Mouse (Mus musculus): ENCODE results near the gene E4f1.

The E4f1 gene

GRCm38 (mm10) chr17:24469910-24470602 lies at the start of gene E4f1, which contains the start of gene Pgp:
Gene E4f1, minus strand, starts transcription at chr17:24470313.
Gene Pgp, plus strand, starts transcription at chr17:24470392.
- DNase-seq (ENCODE audit: low spot score in 2 of 2), result peak; percentile 96 to 99

- no peak for DNase-seq (ENCODE audit: low spot score in 2 of 2)
Measured at GRCm38 (mm10) chr17:24514270-24515257, 44.5 kb upstream of the E4f1 start.

GRCm38 (mm10) chr17:24513609-24514008 lies 43.5 kb upstream of the E4f1 start:
- peak in 1 of 2 experiments; percentile 63 for DNase-seq (ENCODE audit: low spot score in 2 of 2)

- peak in 1 of 2 experiments; percentile 20 for DNase-seq (ENCODE audit: low spot score in 2 of 2)
Measured at GRCm38 (mm10) chr17:24507806-24508460, 37.8 kb upstream of the E4f1 start.

- DNase-seq (ENCODE audit: low spot score in 2 of 2), result no peak
Measured at GRCm38 (mm10) chr17:24507129-24507664, 37.1 kb upstream of the E4f1 start.

- no peak for DNase-seq (ENCODE audit: low spot score in 2 of 2)
Measured at GRCm38 (mm10) chr17:24506332-24507070, 36.4 kb upstream of the E4f1 start.

- no peak for DNase-seq (ENCODE audit: low spot score in 2 of 2)
Measured at GRCm38 (mm10) chr17:24505286-24505955, 35.3 kb upstream of the E4f1 start.

- DNase-seq (ENCODE audit: low spot score in 2 of 2), result no peak
Measured at GRCm38 (mm10) chr17:24504085-24504484, 34.0 kb upstream of the E4f1 start.

GRCm38 (mm10) chr17:24502208-24502607 lies 32.1 kb upstream of the E4f1 start:
- DNase-seq (ENCODE audit: low spot score in 2 of 2), result no peak

- no peak for DNase-seq (ENCODE audit: low spot score in 2 of 2)
Measured at GRCm38 (mm10) chr17:24496026-24496425, 25.9 kb upstream of the E4f1 start.

GRCm38 (mm10) chr17:24495443-24495842 lies 25.3 kb upstream of the E4f1 start:
- no peak for DNase-seq (ENCODE audit: low spot score in 2 of 2)

- peak; percentile 28 to 63 for DNase-seq (ENCODE audit: low spot score in 2 of 2)
Measured at GRCm38 (mm10) chr17:24494627-24495335, 24.7 kb upstream of the E4f1 start.

- no peak for DNase-seq (ENCODE audit: low spot score in 2 of 2)
Measured at GRCm38 (mm10) chr17:24490399-24490798, 20.3 kb upstream of the E4f1 start.

- peak in 1 of 2 experiments; percentile 16 for DNase-seq (ENCODE audit: low spot score in 2 of 2)
Measured at GRCm38 (mm10) chr17:24489265-24490030, 19.3 kb upstream of the E4f1 start.

- peak in 1 of 2 experiments; percentile 55 for DNase-seq (ENCODE audit: low spot score in 2 of 2)
Measured at GRCm38 (mm10) chr17:24488662-24489264, 18.6 kb upstream of the E4f1 start.

GRCm38 (mm10) chr17:24488186-24488661 lies 18.1 kb upstream of the E4f1 start, which contains the start of gene Caskin1:
Gene Caskin1, plus strand, starts transcription at chr17:24488601.
- peak in 1 of 2 experiments; percentile 59 for DNase-seq (ENCODE audit: low spot score in 2 of 2)

GRCm38 (mm10) chr17:24485090-24485860 lies 15.2 kb upstream of the E4f1 start:
- DNase-seq (ENCODE audit: low spot score in 2 of 2), result peak; percentile 31 to 70
